Mouse (Mus musculus) bone marrow, adult 2 months (tissue): Measurements from ENCODE around the gene Fam78b.

Experiments
- CTCF ChIP-seq: fragments of 200-500 bp; IDR thresholded peaks from 2 replicates; pipeline ENCODE4 v1.5.1; 2011; ENCODE audit warnings: low read length, control low read depth; ENCODE audit not compliant: control insufficient read depth, insufficient read depth
- POLR2A ChIP-seq: fragments of 200-500 bp; IDR thresholded peaks from 2 replicates; pipeline ENCODE4 v1.6.1; 2011; ENCODE audit warnings: low read depth, mild to moderate bottlenecking, control low read depth, low read length, borderline replicate concordance; ENCODE audit not compliant: control insufficient read depth

DNA sequence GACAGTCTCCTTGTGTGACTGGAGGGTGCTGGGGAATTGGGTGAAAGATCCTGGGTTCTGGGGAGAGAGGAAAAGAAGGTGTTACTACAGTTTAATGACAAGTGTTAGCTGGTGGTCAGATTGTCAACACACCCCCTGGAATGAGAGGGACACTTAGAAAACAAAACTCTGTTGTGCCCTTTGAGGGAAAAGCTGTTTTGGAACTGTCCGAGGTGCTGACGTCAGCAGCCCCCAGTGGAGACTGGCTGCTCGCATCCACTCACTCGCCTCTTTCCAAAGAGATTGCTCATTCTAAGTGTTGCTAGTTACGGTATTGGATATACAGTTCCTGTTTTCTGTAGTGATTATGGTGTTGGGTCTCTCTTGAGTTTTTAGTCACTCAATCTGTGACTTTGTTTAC lies 78.3 kb downstream of the Fam78b start:
- TF ChIP-seq CTCF (no peak), POLR2A (no peak)
